Mouse (Mus musculus) small intestine, adult 2 months (tissue): ENCODE measurements at regions not wholly inside any gene's neighbourhood (a gene's known extent, or its start where the extent isn't known, plus 50 kb on each side); places are given as distances from the start of the nearest gene placed in this dataset.

ENCODE experiments used
- CTCF ChIP-seq: fragments of 200-500 bp; IDR thresholded peaks from 2 replicates; pipeline ENCODE4 v1.5.1; 2012; ENCODE audit warnings: low read depth, mild to moderate bottlenecking, control low read depth, inconsistent platforms, low read length, moderate library complexity, mixed read lengths; ENCODE audit not compliant: insufficient replicate concordance, insufficient read length; ENCODE audit errors: extremely low read depth
- POLR2A ChIP-seq: fragments of 200-500 bp; IDR thresholded peaks from 2 replicates; pipeline ENCODE4 v1.6.1; 2012; ENCODE audit warnings: low read depth, mild to moderate bottlenecking, control low read depth, inconsistent platforms, low read length, moderate library complexity

GRCm38 (mm10) chr11:19493089-19493756 lies 431.0 kb upstream of the Spred2 start:
- TF ChIP-seq CTCF (no peak), POLR2A (no peak)
